Mouse (Mus musculus) liver, embryonic 15.5 days (tissue): ENCODE measurements around the gene Setd6. TPM values are rescaled to one million over a fixed set of nuclear protein-coding genes. Genes with fewer than 3 reads are reported as not detected.

Experiments used
- ATAC-seq: fragments of 200-750 bp; cut with Nextera tagmentation; 2 replicates; pipeline ENCODE4 v1.8.0; 2017; ENCODE audit warnings: moderate number of reproducible peaks, mild to moderate bottlenecking, moderate library complexity; ENCODE audit not compliant: insufficient read depth
- H3K27ac ChIP-seq: fragments of 300-500 bp; sonication (generic); replicated peaks from 2 replicates; pipeline ENCODE4 v1.5.1; 2015; ENCODE audit warnings: mild to moderate bottlenecking, inconsistent platforms
- H3K27me3 ChIP-seq: fragments of 300-500 bp; sonication (generic); 2 replicates; pipeline ENCODE4 v1.6.1; 2015; ENCODE audit warnings: mild to moderate bottlenecking, inconsistent platforms
- H3K36me3 ChIP-seq: fragments of 300-500 bp; sonication (generic); replicated peaks from 2 replicates; pipeline ENCODE4 v1.6.1; 2015; ENCODE audit warnings: moderate library complexity, mild to moderate bottlenecking, inconsistent platforms
- H3K4me1 ChIP-seq: fragments of 300-500 bp; sonication (generic); replicated peaks from 2 replicates; pipeline ENCODE4 v1.6.1; 2015; ENCODE audit warnings: inconsistent platforms
- H3K4me2 ChIP-seq: fragments of 300-500 bp; sonication (generic); 2 replicates; pipeline ENCODE4 v1.6.1; 2015; ENCODE audit warnings: moderate library complexity, mild to moderate bottlenecking, inconsistent platforms
- H3K4me3 ChIP-seq: fragments of 300-500 bp; sonication (generic); replicated peaks from 2 replicates; pipeline ENCODE4 v1.5.1; 2015; ENCODE audit warnings: mild to moderate bottlenecking, inconsistent platforms
- H3K9ac ChIP-seq: fragments of 300-500 bp; sonication (generic); 2 replicates; pipeline ENCODE4 v1.6.1; 2015; ENCODE audit warnings: moderate library complexity, mild to moderate bottlenecking, inconsistent platforms
- H3K9me3 ChIP-seq: fragments of 300-500 bp; sonication (generic); replicated peaks from 2 replicates; pipeline ENCODE4 v1.6.1; 2016; ENCODE audit warnings: inconsistent platforms
- WGBS: fragments of 180-500 bp; shearing (Covaris S2); methylation state at CpG from one replicate; pipeline ENCODE4 v1.1.7; 2015; ENCODE audit warnings: mixed read lengths; ENCODE audit not compliant: insufficient replicate concordance; 5-methylcytosine and 5-hydroxymethylcytosine counted together
- polyA plus RNA-seq: library from polyadenylated mRNA; unstranded; fragments of >200 nt; fragmentation: Nextera tagmentation; extraction: Ambion mirVana; gene quantifications from 2 replicates; pipeline ENCODE4 v1.2.1, GENCODE M21; 2015

Setd6 gene
- polyA plus RNA-seq = 16.5 and 18.5 TPM in 2 replicates

DNA sequence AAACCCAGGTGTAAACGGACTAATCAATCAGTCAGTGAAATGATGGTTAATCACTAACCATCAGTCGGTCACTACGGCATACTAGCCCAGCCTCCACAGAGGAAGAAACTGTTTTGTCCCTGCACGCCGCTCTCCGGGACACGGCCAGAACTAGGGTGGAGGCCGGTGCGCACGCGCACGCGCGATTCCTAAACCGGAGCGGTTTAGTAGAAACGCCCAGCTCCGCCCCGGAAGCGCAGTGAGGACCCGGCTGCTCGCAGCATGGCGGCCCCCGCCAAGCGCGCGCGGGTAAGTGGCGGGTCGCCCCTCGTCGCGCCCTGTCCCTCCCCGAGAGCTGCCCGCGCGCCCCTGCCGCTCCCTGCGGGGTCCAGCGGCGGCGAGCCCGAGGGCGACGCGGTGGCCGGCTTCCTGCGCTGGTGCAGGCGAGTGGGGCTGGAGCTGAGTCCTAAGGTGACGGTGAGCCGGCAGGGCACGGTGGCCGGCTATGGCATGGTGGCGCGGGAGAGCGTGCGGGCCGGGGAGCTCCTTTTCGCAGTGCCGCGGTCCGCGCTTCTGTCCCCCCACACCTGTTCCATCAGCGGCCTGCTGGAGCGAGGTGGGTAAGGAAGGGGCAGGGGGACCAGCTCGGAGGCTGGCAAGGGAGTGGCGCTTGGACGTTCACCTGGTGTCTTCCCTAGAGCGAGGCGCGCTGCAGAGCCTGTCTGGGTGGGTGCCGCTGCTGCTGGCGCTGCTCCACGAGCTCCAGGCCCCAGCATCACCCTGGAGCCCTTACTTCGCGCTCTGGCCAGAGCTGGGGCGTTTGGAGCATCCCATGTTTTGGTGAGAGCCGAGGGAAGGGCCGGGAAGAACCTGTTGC is at the start of gene Setd6:
Gene Setd6, plus strand, starts transcription at position 206 of the 856 bp plus-strand sequence.
- H3K9me3 ChIP-seq = no peaks in the 10 kb centered on the region
- peak within 1 kb of the TSS; percentile 95 for H3K4me2 ChIP-seq
- H3K4me1 ChIP-seq = peaks cover 57% of the 10 kb centered on the region
- H3K27me3 ChIP-seq = no peaks in the 10 kb centered on the region
- under 1% methylated on average over 76 of the region's 79 CpGs for WGBS
- peak within 1 kb of the TSS; percentile 82 for H3K9ac ChIP-seq
- H3K27ac ChIP-seq = peak within 1 kb of the TSS; percentile 78
- ATAC-seq = peak; percentile 88
- peak within 1 kb of the TSS; percentile 91 for H3K4me3 ChIP-seq
- peaks cover 34% of the 10 kb centered on the region for H3K36me3 ChIP-seq

GRCm38 (mm10) chr8:95668163-95668958 is 47.3 kb upstream of the Setd6 start:
- Histone ChIP-seq H3K27me3 (peaks cover 21% of the 10 kb centered on the region; the same call in 1 of the 2 replicates), H3K4me3 (no peak overlapping the region), H3K9ac (no peak overlapping the region), H3K9me3 (no peaks in the 10 kb centered on the region), H3K36me3 (no peaks in the 10 kb centered on the region), H3K27ac (no peak overlapping the region), H3K4me1 (no peaks in the 10 kb centered on the region), H3K4me2 (no peak overlapping the region)
- 40% methylated on average over 8 of the region's 8 CpGs for WGBS
- no peak for ATAC-seq

DNA sequence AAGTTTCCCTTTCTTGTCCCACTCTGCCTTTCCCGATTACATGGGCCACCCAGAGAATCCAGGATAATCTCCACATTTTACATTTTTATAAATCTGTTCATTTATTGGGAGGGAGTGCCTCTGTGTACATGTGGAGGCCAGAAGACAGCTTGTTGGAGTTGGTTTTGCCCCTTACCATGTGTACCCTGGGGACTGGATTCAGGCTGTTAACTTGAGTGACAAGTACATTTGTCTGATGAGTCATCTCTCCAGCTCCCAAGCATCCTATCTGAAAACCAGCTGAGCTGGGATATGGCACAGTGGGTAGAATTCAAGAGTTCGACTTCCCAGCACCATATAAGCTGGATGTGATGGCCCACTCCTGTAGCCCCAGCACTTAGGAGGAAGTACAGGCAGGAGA is 45.7 kb upstream of the Setd6 start:
- Histone ChIP-seq H3K4me3 (no peak overlapping the region), H3K9ac (no peak overlapping the region), H3K27ac (no peak overlapping the region), H3K4me1 (no peaks in the 10 kb centered on the region), H3K9me3 (no peaks in the 10 kb centered on the region), H3K4me2 (no peak overlapping the region), H3K27me3 (peaks cover 37% of the 10 kb centered on the region), H3K36me3 (no peaks in the 10 kb centered on the region)
- WGBS = 50% methylated on average over 2 of the region's 2 CpGs
- no peak for ATAC-seq

DNA sequence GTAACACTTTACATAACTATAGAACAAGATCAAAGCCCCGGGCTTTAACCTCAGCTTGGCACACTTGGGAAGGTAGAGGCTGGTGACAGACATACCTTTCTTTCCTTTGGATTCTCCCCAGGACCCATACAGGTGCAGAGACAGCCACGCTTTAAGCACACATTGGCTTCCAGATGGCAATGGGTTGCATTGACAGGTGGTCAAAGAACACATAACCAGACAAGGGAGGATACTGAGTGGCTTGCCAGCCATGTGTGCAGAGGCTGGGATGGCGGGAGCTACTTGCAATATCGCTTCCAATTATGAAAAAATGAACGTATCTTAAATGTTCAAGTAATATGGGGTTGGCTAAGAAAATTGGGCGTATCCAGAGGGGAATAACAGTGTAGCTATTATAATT is 43.8 kb upstream of the Setd6 start:
- H3K4me2 ChIP-seq = no peak overlapping the region
- 57% methylated on average over 6 of the region's 6 CpGs for WGBS
- no peak for ATAC-seq
- H3K4me1 ChIP-seq = no peaks in the 10 kb centered on the region
- H3K27ac ChIP-seq = no peak overlapping the region
- H3K36me3 ChIP-seq = no peaks in the 10 kb centered on the region
- H3K4me3 ChIP-seq = no peak overlapping the region
- no peaks in the 10 kb centered on the region for H3K9me3 ChIP-seq
- no peak overlapping the region for H3K9ac ChIP-seq
- H3K27me3 ChIP-seq = peaks cover 56% of the 10 kb centered on the region

DNA sequence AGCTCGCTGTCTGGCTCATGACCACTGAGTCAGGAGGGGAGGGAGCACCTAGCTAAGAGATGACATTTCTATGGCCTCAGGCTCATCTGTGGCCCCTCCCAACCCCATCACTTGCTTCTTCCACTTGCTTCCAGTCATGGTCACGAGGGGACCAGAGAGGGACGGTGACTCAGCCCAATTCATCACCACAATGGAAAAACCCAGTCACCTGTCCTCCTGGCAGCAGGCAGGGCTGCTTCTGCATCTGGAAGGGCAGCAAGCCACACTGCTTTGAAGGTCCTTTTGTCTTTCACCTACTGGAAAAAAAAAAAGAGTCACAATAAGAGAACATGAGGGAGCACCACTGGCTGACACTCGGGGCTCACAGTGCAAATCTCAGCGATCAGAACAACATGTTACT is 42.9 kb upstream of the Setd6 start:
- Histone ChIP-seq H3K36me3 (no peaks in the 10 kb centered on the region), H3K9me3 (no peaks in the 10 kb centered on the region), H3K27ac (no peak overlapping the region), H3K9ac (no peak overlapping the region), H3K27me3 (peaks cover 66% of the 10 kb centered on the region), H3K4me2 (no peak overlapping the region), H3K4me3 (no peak overlapping the region), H3K4me1 (peaks cover 5% of the 10 kb centered on the region; the same call in 1 of the 2 replicates)
- whole genome bisulfite sequencing = 50% methylated on average over 5 of the region's 5 CpGs
- no peak for ATAC-seq

DNA sequence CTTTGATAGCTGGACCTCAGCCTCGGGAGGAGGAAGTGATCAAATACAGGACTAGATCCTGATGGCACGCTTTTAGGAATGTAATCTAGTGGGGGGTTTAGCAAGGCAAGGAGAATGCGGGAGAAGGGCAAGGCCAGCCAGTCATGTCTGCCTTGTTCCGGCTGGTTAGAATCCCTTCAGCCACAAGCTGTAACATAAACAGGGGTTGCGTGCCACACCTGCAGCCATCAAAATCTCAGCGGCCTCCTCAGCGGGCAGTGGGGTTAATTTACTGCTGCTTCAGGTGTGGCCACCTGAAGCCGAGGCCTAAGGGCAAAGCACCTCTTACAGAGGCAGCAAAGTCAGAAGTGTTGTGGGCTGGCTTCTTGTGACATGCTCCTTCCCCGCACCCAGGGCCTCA is 39.0 kb upstream of the Setd6 start, which contains the start of gene Ndrg4:
Gene Ndrg4, plus strand, starts transcription at position 350 of the 400 bp plus-strand sequence.
- 36% methylated on average over 9 of the region's 9 CpGs for WGBS

GRCm38 (mm10) chr8:95677591-95678023 is 38.1 kb upstream of the Setd6 start:
- Histone ChIP-seq H3K27me3 (peaks cover 96% of the 10 kb centered on the region), H3K4me2 (peak overlapping the region; percentile 64), H3K36me3 (no peaks in the 10 kb centered on the region), H3K9ac (no peak overlapping the region), H3K4me1 (peaks cover 7% of the 10 kb centered on the region; the same call in 1 of the 2 replicates), H3K27ac (no peak overlapping the region), H3K4me3 (peak overlapping the region; percentile 43), H3K9me3 (no peaks in the 10 kb centered on the region)
- ATAC-seq = no peak
- WGBS = 5% methylated on average over 47 of the region's 48 CpGs

More for the DNA sequence above, 39.0 kb upstream of the Setd6 start, which contains the start of gene Ndrg4:
- peaks cover 93% of the 10 kb centered on the region for H3K27me3 ChIP-seq
- H3K4me1 ChIP-seq = peaks cover 7% of the 10 kb centered on the region; the same call in 1 of the 2 replicates
- no peak within 1 kb of the TSS for H3K27ac ChIP-seq
- H3K9me3 ChIP-seq = no peaks in the 10 kb centered on the region
- ATAC-seq = no peak
- peak within 1 kb of the TSS; percentile 64 for H3K4me2 ChIP-seq
- H3K36me3 ChIP-seq = no peaks in the 10 kb centered on the region
- H3K4me3 ChIP-seq = peak within 1 kb of the TSS; percentile 43
- no peak within 1 kb of the TSS for H3K9ac ChIP-seq

DNA sequence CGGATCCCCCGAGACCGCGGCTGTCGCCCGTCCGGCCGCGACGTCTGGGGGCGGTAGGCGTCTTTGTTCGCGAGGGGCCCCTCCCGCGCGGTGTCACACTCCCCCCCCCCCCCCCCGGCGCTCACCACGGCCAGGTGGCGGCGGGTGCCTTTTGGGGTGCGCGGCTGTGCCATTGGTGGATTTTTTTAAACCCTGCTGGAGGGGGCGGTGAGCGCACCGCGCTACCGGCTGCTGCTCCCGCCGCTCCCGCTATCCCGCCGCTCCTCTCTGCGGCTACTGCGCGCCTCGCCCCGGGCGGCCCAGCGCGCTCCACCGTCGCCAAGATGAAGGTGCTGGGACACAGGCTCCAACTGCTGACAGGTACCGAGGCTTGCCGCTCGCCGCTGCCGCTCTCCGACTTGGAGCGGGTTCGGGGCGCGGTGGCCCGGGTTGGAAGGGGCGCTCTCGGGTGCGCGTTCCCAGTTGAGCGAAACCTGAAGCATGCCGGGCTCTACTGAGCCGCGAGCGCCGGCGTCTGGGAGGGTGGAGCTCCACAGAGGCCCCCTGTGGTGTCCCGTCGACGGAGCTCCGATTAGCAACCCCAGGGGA is 37.6 kb upstream of the Setd6 start:
- Histone ChIP-seq H3K27ac (no peak overlapping the region), H3K9me3 (no peaks in the 10 kb centered on the region), H3K9ac (no peak overlapping the region), H3K4me1 (peaks cover 7% of the 10 kb centered on the region; the same call in 1 of the 2 replicates), H3K27me3 (peaks cover 91% of the 10 kb centered on the region), H3K4me2 (peak overlapping the region; percentile 64), H3K4me3 (peak overlapping the region; percentile 43), H3K36me3 (no peaks in the 10 kb centered on the region)
- ATAC-seq = no peak
- WGBS = 1% methylated on average over 62 of the region's 70 CpGs

DNA sequence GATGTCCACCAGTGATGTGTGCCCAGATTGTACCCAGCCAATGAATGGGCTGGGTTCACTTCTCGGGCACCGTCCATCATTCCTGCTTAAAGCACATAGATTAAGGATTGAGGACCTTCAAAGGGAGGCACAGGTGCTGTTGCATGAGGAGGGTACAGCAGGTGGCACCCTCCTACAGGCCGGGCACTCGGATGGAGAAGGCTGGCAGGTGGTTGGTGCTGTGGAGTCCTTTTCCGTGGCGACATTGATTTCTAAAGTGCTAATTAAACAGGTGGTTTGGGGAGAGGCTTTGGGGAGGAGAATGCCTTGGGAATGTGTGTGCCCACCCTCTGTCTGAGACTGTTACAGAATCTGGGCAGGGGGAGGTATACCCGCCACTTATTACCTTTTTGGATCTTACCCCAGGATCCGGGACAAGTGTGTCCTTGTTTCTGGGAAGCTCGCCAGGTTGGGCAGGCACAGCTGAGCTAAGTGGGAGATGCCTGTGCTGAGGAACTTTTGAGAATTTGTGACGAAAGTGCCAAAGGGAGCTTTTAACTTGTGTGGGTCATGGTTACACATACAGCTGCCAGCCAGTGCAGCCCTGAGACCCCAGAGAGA is 27.5 kb upstream of the Setd6 start:
- ATAC-seq = no peak

DNA sequence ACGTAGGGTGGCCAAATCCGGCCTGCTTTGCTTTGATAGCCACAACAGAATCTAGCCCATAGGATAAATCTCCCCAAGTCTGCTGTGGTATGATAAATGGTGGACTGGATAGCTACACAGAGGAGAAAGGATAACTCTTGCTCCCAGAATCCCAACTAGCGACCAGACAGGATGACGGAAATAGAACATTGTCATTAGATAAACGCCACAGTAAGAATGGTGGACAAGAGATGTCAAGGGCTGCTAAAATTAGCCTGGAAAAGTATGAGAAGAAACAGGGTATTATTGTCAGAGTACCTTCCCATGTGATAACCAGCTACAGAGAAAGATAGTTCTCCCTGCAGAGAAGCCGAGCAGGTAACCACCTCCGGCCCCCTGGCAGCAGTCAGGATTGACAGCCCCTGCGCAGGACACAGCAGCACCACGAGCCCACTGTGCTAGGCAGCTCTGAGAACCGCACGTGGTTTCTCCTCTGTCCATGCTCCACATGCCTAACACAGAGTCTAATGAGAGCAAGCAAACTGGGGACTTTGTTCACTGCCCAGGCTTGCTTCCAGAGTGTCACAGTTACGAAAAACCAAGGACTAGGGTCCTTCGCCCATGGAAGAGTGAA is 24.6 kb upstream of the Setd6 start:
- Histone ChIP-seq H3K36me3 (no peaks in the 10 kb centered on the region), H3K4me2 (no peak overlapping the region), H3K9ac (no peak overlapping the region), H3K4me1 (no peaks in the 10 kb centered on the region), H3K9me3 (no peaks in the 10 kb centered on the region), H3K27me3 (peaks cover 52% of the 10 kb centered on the region), H3K4me3 (no peak overlapping the region), H3K27ac (no peak overlapping the region)
- ATAC-seq = no peak
- WGBS = 53% methylated on average over 13 of the region's 13 CpGs

More for the DNA sequence above, 27.5 kb upstream of the Setd6 start:
- Histone ChIP-seq H3K9ac (no peak overlapping the region), H3K27ac (no peak overlapping the region), H3K4me2 (no peak overlapping the region), H3K4me1 (no peaks in the 10 kb centered on the region), H3K9me3 (no peaks in the 10 kb centered on the region), H3K36me3 (no peaks in the 10 kb centered on the region), H3K27me3 (peaks cover 30% of the 10 kb centered on the region), H3K4me3 (no peak overlapping the region)
- 63% methylated on average over 10 of the region's 10 CpGs for WGBS
